Mouse (Mus musculus) liver, embryonic 13.5 days (tissue): ENCODE results near the gene Gm20422. TPM values are rescaled to one million over a fixed set of nuclear protein-coding genes. Genes with fewer than 3 reads are reported as not detected.

Source experiments
- ATAC-seq: fragments of 200-750 bp; cut with Nextera tagmentation; 2 replicates; pipeline ENCODE4 v1.8.0; 2017; ENCODE audit warnings: low read depth, mild to moderate bottlenecking, moderate number of reproducible peaks, moderate library complexity
- DNase-seq: peaks from one replicate; pipeline ENCODE4 v3.0.0; 2022
- H3K27ac ChIP-seq: fragments of 300-500 bp; sonication (generic); 2 replicates; pipeline ENCODE4 v1.5.1; 2015; ENCODE audit warnings: moderate library complexity, mild to moderate bottlenecking, inconsistent platforms
- H3K27me3 ChIP-seq: fragments of 300-500 bp; sonication (generic); 2 replicates; pipeline ENCODE4 v1.6.1; 2015; ENCODE audit warnings: mild to moderate bottlenecking, inconsistent platforms
- H3K36me3 ChIP-seq: fragments of 300-500 bp; sonication (generic); 2 replicates; pipeline ENCODE4 v1.6.1; 2015; ENCODE audit warnings: mild to moderate bottlenecking, inconsistent platforms
- H3K4me1 ChIP-seq: fragments of 300-500 bp; sonication (generic); replicated peaks from 2 replicates; pipeline ENCODE4 v1.6.1; 2015; ENCODE audit warnings: inconsistent platforms
- H3K4me2 ChIP-seq: fragments of 300-500 bp; sonication (generic); 2 replicates; pipeline ENCODE4 v1.6.1; 2015; ENCODE audit warnings: inconsistent platforms, mild to moderate bottlenecking, moderate library complexity
- H3K4me3 ChIP-seq: fragments of 300-500 bp; sonication (generic); replicated peaks from 2 replicates; pipeline ENCODE4 v1.5.1; 2015; ENCODE audit warnings: mild to moderate bottlenecking, inconsistent platforms
- H3K9ac ChIP-seq: fragments of 300-500 bp; sonication (generic); 2 replicates; pipeline ENCODE4 v1.6.1; 2015; ENCODE audit warnings: mild to moderate bottlenecking, inconsistent platforms
- H3K9me3 ChIP-seq: fragments of 300-500 bp; sonication (generic); replicated peaks from 2 replicates; pipeline ENCODE4 v1.6.1; 2016; ENCODE audit warnings: inconsistent platforms
- WGBS: fragments of 180-500 bp; shearing (Covaris S2); methylation state at CpG from one replicate; pipeline ENCODE4 v1.1.7; 2015; ENCODE audit not compliant: insufficient replicate concordance; 5-methylcytosine and 5-hydroxymethylcytosine counted together
- polyA plus RNA-seq: library from polyadenylated mRNA; unstranded; fragments of >200 nt; fragmentation: Nextera tagmentation; extraction: Ambion mirVana; gene quantifications from 2 replicates; pipeline ENCODE4 v1.2.1, GENCODE M21; 2015

Gm20422 gene
- polyA plus RNA-seq, 1 experiment from 2014 or later, result 0.63 TPM

DNA sequence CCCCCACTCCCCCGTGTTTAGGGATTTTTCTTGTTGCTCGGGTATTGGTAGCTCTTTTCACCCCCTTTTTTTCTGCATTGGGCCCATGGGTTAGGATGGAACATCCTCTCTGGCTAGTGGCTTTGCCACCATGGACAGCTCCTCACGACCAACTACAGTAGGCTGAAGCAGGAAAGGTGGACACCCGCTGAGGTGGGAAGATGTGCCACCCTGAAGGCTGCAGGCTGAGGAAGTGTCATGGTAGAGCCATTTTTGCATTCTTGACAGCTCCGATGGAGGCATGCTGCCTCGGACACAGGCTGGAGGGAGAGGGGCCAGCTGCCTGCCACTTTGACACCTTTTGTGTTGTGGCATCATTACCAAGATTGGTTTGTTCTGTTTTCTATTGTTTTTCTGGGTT, 72.9 kb downstream of the Gm20422 start:
- peaks cover 40% of the 10 kb centered on the region for H3K36me3 ChIP-seq
- ATAC-seq (no peak), DNase-seq (no peak)
- H3K9ac ChIP-seq, result no peak overlapping the region
- H3K4me3 ChIP-seq, result no peak overlapping the region
- H3K27ac ChIP-seq, result no peak overlapping the region
- no peaks in the 10 kb centered on the region for H3K27me3 ChIP-seq
- no peak overlapping the region for H3K4me2 ChIP-seq
- H3K4me1 ChIP-seq, result no peaks in the 10 kb centered on the region
- H3K9me3 ChIP-seq, result no peaks in the 10 kb centered on the region
- WGBS, result 59% methylated on average over 6 of the region's 6 CpGs

Other genes with a start within 250 kb of the Gm20422 start
- gene Zfp868, start 149.3 kb downstream of the Gm20422 start, polyA plus RNA-seq, result 7.5 and 9.4 TPM in 2 replicates
- 0.27 and 0.37 TPM in 2 replicates for gene Zfp964, start 120.4 kb downstream of the Gm20422 start, polyA plus RNA-seq
- 12.3 and 14.0 TPM in 2 replicates for gene Zfp869, start 64.2 kb downstream of the Gm20422 start, polyA plus RNA-seq
- 2.2 and 2.3 TPM in 2 replicates for gene Zfp963, start 24.9 kb downstream of the Gm20422 start, polyA plus RNA-seq
- 20.1 and 22.0 TPM in 2 replicates for gene Atp13a1, start 16.3 kb upstream of the Gm20422 start, polyA plus RNA-seq
- 7.2 and 8.3 TPM in 2 replicates for gene Zfp866, start 16.3 kb upstream of the Gm20422 start, polyA plus RNA-seq
- 4.7 and 5.0 TPM in 2 replicates for gene Gmip, start 33.8 kb upstream of the Gm20422 start, polyA plus RNA-seq
- gene Lpar2, start 47.5 kb upstream of the Gm20422 start, polyA plus RNA-seq, result 0.07 and 0.09 TPM in 2 replicates
- gene Pbx4, start 57.6 kb upstream of the Gm20422 start, polyA plus RNA-seq, result 2.4 and 2.8 TPM in 2 replicates
- 0.03 and 0.09 TPM in 2 replicates for gene Cilp2, start 112.8 kb upstream of the Gm20422 start, polyA plus RNA-seq
- 2.4 and 2.5 TPM in 2 replicates for gene Tssk6, start 127.3 kb upstream of the Gm20422 start, polyA plus RNA-seq
- 109 and 114 TPM in 2 replicates for gene Ndufa13, start 127.7 kb upstream of the Gm20422 start, polyA plus RNA-seq
- 0.74 and 0.81 TPM in 2 replicates for gene Yjefn3, start 127.8 kb upstream of the Gm20422 start, polyA plus RNA-seq
- 27.1 and 27.8 TPM in 2 replicates for gene Gatad2a, start 221.5 kb upstream of the Gm20422 start, polyA plus RNA-seq